Mouse (Mus musculus): ENCODE data around the gene Rpgr.

DNA sequence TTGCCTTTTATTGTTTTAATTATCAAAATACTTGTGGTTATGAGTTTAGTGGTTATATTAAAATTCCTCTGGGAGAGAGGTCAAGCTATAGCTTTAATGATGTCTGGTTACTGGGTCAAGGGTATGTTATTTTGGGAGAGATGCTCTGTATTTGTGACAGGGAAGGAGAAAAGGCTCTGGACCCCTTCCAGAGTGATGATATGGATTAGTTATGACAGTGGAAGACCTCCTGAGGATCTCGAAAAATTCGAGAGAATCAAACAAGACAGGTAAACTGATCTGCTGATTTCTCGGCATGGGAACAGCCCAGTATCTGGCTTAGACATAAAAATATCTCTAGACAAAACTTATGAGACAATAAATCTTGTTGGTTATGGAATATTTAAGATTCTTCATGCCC is 27.2 kb upstream of the Rpgr start:
- TF ChIP-seq POLR2A (IDR thresholded peaks at IDR 0.05; ENCODE audit: low read depth, low read length) (no peak), CTCF (IDR thresholded peaks at IDR 0.05; ENCODE audit: borderline replicate concordance, insufficient read depth, low read length) (no peak)

All from embryonic fibroblast, embryonic 13.5 days (primary cell).